Mouse (Mus musculus): ENCODE results near the gene Pde10a.

- TF ChIP-seq POLR2A (IDR thresholded peaks at IDR 0.05; ENCODE audit: insufficient read length, low read depth) (no peak), USF1 (IDR thresholded peaks at IDR 0.05; ENCODE audit: low read depth) (no peak), MAX (IDR thresholded peaks at IDR 0.05; ENCODE audit: low read depth) (no peak)
These were observed 260.7 kb downstream of the Pde10a start for GRCm38 (mm10) chr17:8785908-8786307.

Data from myocyte (in vitro differentiated cells).